Mouse (Mus musculus) lung, adult 2 months (tissue): ENCODE measurements around the gene Clcn2.

Experiments used
- CTCF ChIP-seq: fragments of 200-500 bp; IDR thresholded peaks from 2 replicates; pipeline ENCODE4 v1.5.1; 2011; ENCODE audit warnings: mild to moderate bottlenecking, low read length, control low read depth; ENCODE audit not compliant: insufficient read depth
- POLR2A ChIP-seq: fragments of 200-500 bp; IDR thresholded peaks from 2 replicates; pipeline ENCODE4 v1.6.1; 2011; ENCODE audit warnings: low read depth, mild to moderate bottlenecking, control low read depth, low read length, borderline replicate concordance; ENCODE audit errors: extremely low read depth

GRCm38 (mm10) chr16:20693111-20693701 lies 24.3 kb downstream of the Clcn2 start, which contains the start of gene Fam131a:
- TF ChIP-seq CTCF (no peak), POLR2A (peak; percentile 60; the same call in 1 of the 2 replicates)
